Mouse (Mus musculus): ENCODE data around the gene Stim2. TPM values are rescaled to one million over a fixed set of nuclear protein-coding genes. Genes with fewer than 3 reads are reported as not detected.

The Stim2 gene
- polyA plus RNA-seq, 1 experiment = 15.3 TPM

DNA sequence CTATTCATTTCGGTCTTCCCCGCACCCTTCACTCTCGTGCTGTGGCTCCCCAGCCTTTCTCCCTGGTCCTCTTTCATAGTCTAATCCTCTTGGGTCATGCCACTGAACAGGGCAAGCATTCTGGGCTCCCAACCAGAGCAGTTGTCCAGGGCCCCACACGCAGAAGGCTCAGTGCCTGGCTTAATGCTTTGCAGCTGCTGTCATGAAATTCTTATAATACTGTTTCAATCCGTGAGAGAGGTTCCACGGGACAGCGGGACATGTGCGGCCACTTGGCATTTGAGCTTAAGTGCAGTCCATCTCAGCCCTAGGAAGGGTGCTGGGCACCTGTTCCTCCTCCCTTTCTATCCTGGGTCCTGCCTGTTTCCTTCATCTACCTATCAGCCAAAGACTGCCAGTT, 21.2 kb upstream of the Stim2 start:
- Histone ChIP-seq H3K36me3 (ENCODE audit: control insufficient read depth, insufficient read depth) (no peaks in the 10 kb centered on the region), H3K79me2 (ENCODE audit: control insufficient read depth, insufficient read depth) (no peaks in the 10 kb centered on the region), H3K79me3 (ENCODE audit: low read depth) (no peaks in the 10 kb centered on the region), H3ac (ENCODE audit: control insufficient read depth, insufficient read length, low read depth) (no peak overlapping the region), H3K4me3 (ENCODE audit: insufficient read depth, poor library complexity, severe bottlenecking) (no peak overlapping the region), H3K27me3 (ENCODE audit: control insufficient read depth, insufficient read depth, insufficient read length) (no peaks in the 10 kb centered on the region)
- TF ChIP-seq CTCF (IDR thresholded peaks at IDR 0.05; ENCODE audit: control insufficient read depth, insufficient read depth, insufficient read length) (no peak), FOSL1 (IDR thresholded peaks at IDR 0.05; ENCODE audit: insufficient read depth, low read length, poor library complexity, severe bottlenecking) (no peak), MYOG (IDR thresholded peaks at IDR 0.05; ENCODE audit: control insufficient read depth, extremely low read depth, insufficient read length) (no peak), USF1 (IDR thresholded peaks at IDR 0.05; ENCODE audit: low read depth) (no peak), CEBPB (IDR thresholded peaks at IDR 0.05; ENCODE audit: low read depth) (no peak), MAX (IDR thresholded peaks at IDR 0.05) (no peak), MYOD1 (IDR thresholded peaks at IDR 0.05; ENCODE audit: control insufficient read depth, insufficient read length, low read depth) (no peak)

DNA sequence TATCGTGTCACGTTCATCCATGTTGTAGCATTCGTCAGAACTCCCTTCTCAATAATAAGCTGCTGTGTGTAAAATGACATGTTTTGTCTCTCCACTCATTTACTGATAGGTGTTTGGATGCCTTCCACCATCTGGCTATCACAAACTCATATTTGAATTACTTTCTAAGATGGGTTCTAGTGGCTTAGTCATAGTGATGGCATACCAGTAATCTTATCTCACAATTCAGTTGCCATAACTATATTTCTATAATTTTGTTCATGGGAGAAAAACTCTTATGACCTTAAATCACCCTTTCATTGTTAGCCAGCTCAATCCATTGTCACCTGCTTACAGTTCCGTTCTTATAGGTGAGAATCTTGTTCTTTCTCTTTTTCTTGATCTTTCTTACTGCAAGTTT, 14.9 kb upstream of the Stim2 start:
- H3K36me3 ChIP-seq (ENCODE audit: control insufficient read depth, insufficient read depth) = no peaks in the 10 kb centered on the region
- H3ac ChIP-seq (ENCODE audit: control insufficient read depth, insufficient read length, low read depth) = no peak overlapping the region
- H3K27me3 ChIP-seq (ENCODE audit: control insufficient read depth, insufficient read depth, insufficient read length) = no peaks in the 10 kb centered on the region
- H3K79me3 ChIP-seq (ENCODE audit: low read depth) = no peaks in the 10 kb centered on the region
- TF ChIP-seq MYOG (IDR thresholded peaks at IDR 0.05; ENCODE audit: control insufficient read depth, extremely low read depth, insufficient read length) = no peak
- TF ChIP-seq FOSL1 (IDR thresholded peaks at IDR 0.05; ENCODE audit: insufficient read depth, low read length, poor library complexity, severe bottlenecking) = no peak
- no peak for TF ChIP-seq CTCF (IDR thresholded peaks at IDR 0.05; ENCODE audit: control insufficient read depth, insufficient read depth, insufficient read length)
- no peak for TF ChIP-seq CEBPB (IDR thresholded peaks at IDR 0.05; ENCODE audit: low read depth)
- no peak for TF ChIP-seq MAX (IDR thresholded peaks at IDR 0.05)
- no peak for TF ChIP-seq MYOD1 (IDR thresholded peaks at IDR 0.05; ENCODE audit: control insufficient read depth, insufficient read length, low read depth)
- TF ChIP-seq USF1 (IDR thresholded peaks at IDR 0.05; ENCODE audit: low read depth) = no peak
- H3K79me2 ChIP-seq (ENCODE audit: control insufficient read depth, insufficient read depth) = no peaks in the 10 kb centered on the region
- H3K4me3 ChIP-seq (ENCODE audit: insufficient read depth, poor library complexity, severe bottlenecking) = no peak overlapping the region

DNA sequence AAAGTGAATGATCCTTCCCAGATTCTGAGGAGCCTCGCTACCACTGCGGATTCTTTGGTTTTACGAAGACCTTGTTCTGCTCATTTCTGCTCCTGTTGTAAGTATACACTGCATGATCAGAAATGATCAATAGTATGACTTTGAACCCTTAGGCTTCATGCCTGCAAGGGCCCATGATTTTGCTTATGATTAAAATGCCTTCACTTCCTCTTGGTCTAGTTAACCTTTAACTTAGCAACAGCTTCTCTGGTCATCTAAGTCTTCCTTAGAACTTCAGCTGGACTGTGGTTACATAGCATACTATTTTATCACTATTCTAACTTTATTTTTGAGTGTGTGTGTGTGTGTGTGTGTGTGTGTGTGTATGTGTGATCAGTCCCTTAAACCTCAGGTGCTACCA, 12.7 kb upstream of the Stim2 start:
- Histone ChIP-seq H3K36me3 (ENCODE audit: control insufficient read depth, insufficient read depth) (no peaks in the 10 kb centered on the region), H3K79me2 (ENCODE audit: control insufficient read depth, insufficient read depth) (no peaks in the 10 kb centered on the region), H3K27me3 (ENCODE audit: control insufficient read depth, insufficient read depth, insufficient read length) (no peaks in the 10 kb centered on the region), H3K4me3 (ENCODE audit: insufficient read depth, poor library complexity, severe bottlenecking) (no peak overlapping the region), H3ac (ENCODE audit: control insufficient read depth, insufficient read length, low read depth) (no peak overlapping the region), H3K79me3 (ENCODE audit: low read depth) (no peaks in the 10 kb centered on the region)
- no peak for TF ChIP-seq USF1 (IDR thresholded peaks at IDR 0.05; ENCODE audit: low read depth)
- no peak for TF ChIP-seq MYOG (IDR thresholded peaks at IDR 0.05; ENCODE audit: control insufficient read depth, extremely low read depth, insufficient read length)
- no peak for TF ChIP-seq MAX (IDR thresholded peaks at IDR 0.05)
- TF ChIP-seq MYOD1 (IDR thresholded peaks at IDR 0.05; ENCODE audit: control insufficient read depth, insufficient read length, low read depth) = no peak
- no peak for TF ChIP-seq CEBPB (IDR thresholded peaks at IDR 0.05; ENCODE audit: low read depth)
- no peak for TF ChIP-seq FOSL1 (IDR thresholded peaks at IDR 0.05; ENCODE audit: insufficient read depth, low read length, poor library complexity, severe bottlenecking)
- TF ChIP-seq CTCF (IDR thresholded peaks at IDR 0.05; ENCODE audit: control insufficient read depth, insufficient read depth, insufficient read length) = no peak

DNA sequence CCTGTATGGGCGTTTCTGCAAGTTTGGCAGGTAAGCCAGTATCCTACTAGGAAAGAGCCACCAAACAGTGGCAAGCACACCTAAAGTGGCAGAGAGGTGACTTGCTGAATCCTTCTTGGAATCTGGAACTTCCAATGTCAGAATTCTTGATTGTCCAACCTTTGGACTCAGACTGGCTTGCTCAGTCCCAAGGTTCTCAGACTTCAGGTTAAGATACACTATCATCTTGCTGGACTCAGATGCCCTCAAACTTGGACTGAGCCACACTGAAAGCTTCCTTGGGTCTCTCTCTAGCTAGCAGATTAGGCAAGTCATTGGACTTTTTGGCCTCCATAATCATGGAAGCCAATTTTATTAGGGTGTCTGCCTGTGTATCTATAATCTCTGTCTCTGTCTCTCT, 10.8 kb upstream of the Stim2 start:
- TF ChIP-seq MYOG (IDR thresholded peaks at IDR 0.05; ENCODE audit: control insufficient read depth, extremely low read depth, insufficient read length) = no peak
- no peak for TF ChIP-seq CEBPB (IDR thresholded peaks at IDR 0.05; ENCODE audit: low read depth)
- no peak for TF ChIP-seq CTCF (IDR thresholded peaks at IDR 0.05; ENCODE audit: control insufficient read depth, insufficient read depth, insufficient read length)
- TF ChIP-seq MAX (IDR thresholded peaks at IDR 0.05) = no peak
- Histone ChIP-seq H3K4me3 (ENCODE audit: insufficient read depth, poor library complexity, severe bottlenecking) (no peak overlapping the region), H3K79me2 (ENCODE audit: control insufficient read depth, insufficient read depth) (no peaks in the 10 kb centered on the region), H3ac (ENCODE audit: control insufficient read depth, insufficient read length, low read depth) (no peak overlapping the region), H3K27me3 (ENCODE audit: control insufficient read depth, insufficient read depth, insufficient read length) (no peaks in the 10 kb centered on the region), H3K36me3 (ENCODE audit: control insufficient read depth, insufficient read depth) (no peaks in the 10 kb centered on the region), H3K79me3 (ENCODE audit: low read depth) (no peaks in the 10 kb centered on the region)

DNA sequence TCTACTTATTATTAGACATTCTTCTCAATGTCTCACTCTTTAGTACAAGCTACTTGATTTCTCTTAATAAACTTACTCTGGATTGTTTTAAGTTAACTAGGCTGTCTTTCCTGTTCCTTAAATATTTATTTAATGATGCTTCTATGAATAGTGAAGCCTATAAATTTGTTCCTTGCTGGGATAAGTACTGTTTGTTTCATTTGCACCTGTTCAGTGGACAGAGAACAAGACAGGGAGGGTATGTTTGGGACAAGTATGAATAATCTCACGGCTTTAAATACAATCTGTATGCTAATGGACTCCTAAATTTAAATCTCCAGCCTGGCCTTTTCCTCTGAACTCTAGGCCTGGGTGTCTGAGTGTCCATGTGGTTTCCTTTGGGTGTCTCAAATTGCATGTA, 10.2 kb upstream of the Stim2 start:
- Histone ChIP-seq H3K36me3 (ENCODE audit: control insufficient read depth, insufficient read depth) (no peaks in the 10 kb centered on the region), H3K79me3 (ENCODE audit: low read depth) (no peaks in the 10 kb centered on the region), H3K27me3 (ENCODE audit: control insufficient read depth, insufficient read depth, insufficient read length) (no peaks in the 10 kb centered on the region), H3K79me2 (ENCODE audit: control insufficient read depth, insufficient read depth) (no peaks in the 10 kb centered on the region), H3K4me3 (ENCODE audit: insufficient read depth, poor library complexity, severe bottlenecking) (no peak overlapping the region), H3ac (ENCODE audit: control insufficient read depth, insufficient read length, low read depth) (no peak overlapping the region)
- TF ChIP-seq MAX (IDR thresholded peaks at IDR 0.05) (no peak), CTCF (IDR thresholded peaks at IDR 0.05; ENCODE audit: control insufficient read depth, insufficient read depth, insufficient read length) (no peak), MYOG (IDR thresholded peaks at IDR 0.05; ENCODE audit: control insufficient read depth, extremely low read depth, insufficient read length) (no peak), USF1 (IDR thresholded peaks at IDR 0.05; ENCODE audit: low read depth) (no peak)

DNA sequence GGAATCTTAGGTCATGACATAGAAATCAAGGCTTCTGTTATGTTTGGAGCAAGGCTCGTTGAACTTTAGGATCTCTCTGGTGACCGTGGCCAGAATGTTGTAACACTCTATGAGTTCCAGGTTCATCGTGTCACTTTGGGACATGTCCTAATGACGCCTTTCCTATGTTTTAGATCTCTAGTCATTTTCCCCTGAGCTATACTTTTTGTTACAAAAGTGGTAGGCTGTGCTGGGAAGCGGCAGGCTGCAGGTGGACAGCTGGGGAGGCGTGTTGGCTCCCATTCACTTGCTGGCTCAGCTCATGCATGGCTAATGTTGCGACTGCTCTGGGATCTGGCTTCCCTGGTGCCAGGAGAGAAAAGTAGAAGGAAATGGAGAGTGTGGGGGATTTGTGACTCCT, 5.7 kb upstream of the Stim2 start:
- Histone ChIP-seq H3K27me3 (ENCODE audit: control insufficient read depth, insufficient read depth, insufficient read length) (no peaks in the 10 kb centered on the region), H3ac (ENCODE audit: control insufficient read depth, insufficient read length, low read depth) (no peak overlapping the region), H3K79me3 (ENCODE audit: low read depth) (no peaks in the 10 kb centered on the region), H3K36me3 (ENCODE audit: control insufficient read depth, insufficient read depth) (no peaks in the 10 kb centered on the region), H3K4me3 (ENCODE audit: insufficient read depth, poor library complexity, severe bottlenecking) (no peak overlapping the region), H3K79me2 (ENCODE audit: control insufficient read depth, insufficient read depth) (no peaks in the 10 kb centered on the region)
- TF ChIP-seq MYOD1 (IDR thresholded peaks at IDR 0.05; ENCODE audit: control insufficient read depth, insufficient read length, low read depth) = no peak
- TF ChIP-seq MAX (IDR thresholded peaks at IDR 0.05) = no peak
- no peak for TF ChIP-seq MYOG (IDR thresholded peaks at IDR 0.05; ENCODE audit: control insufficient read depth, extremely low read depth, insufficient read length)
- no peak for TF ChIP-seq CEBPB (IDR thresholded peaks at IDR 0.05; ENCODE audit: low read depth)

Data from C2C12 (cell line).